11 mouse cellular contexts compared by ENCODE assay signal in the genomic region with DNA sequence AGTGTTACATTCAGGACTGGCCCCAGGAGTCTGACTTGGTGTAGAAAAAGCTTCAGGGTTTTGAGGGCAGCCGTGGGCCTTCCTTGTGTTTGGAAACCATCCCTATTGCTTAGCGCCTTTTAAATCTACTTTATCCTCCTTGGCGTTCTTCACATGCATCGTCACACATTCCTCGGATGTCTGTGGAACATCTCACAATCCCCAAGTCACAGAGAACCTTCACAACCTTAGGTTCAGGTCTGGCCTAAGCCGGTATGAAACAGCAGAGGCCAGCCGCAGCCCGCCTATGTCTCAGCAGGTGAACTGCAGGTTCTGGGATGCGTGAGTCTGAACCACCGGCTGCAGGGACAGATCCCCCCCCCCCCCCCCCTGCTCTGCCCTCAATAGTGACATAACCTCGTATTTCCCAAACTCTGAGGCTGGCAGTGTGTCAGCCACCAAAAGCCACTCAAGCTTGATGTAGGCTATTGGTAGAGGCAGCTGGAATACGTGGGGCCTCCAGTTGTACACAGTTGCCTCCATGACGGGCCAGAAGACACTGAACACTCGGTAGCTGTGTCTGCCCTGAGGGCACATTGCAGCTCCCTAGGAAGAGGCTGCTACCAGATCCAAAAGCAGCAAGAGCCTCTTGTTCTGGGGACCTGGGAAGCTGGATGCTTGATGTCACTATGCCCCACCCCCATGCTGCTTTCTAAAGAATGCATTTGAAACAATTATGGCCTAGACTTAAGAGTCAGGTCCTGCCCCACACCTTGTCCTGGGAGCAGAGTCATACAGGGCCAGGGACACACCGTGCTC. TPM values are rescaled to one million over a fixed set of nuclear protein-coding genes. Genes with fewer than 3 reads are reported as not detected.
DNase-seq lines count a peak whose midpoint lies in the region; ATAC-seq and TF ChIP-seq lines count a peak whose summit lies in the region.
"Had no signal": no experiment of that assay in that cellular context is flagged by ENCODE, and none has a peak within 500 bp of the region (broad histone marks: within the 10 kb centered on the region; RNA-seq: fewer than 3 reads in every experiment).

No protein-coding gene starts in this region.

- H3K27me3 ChIP-seq in kidney, embryonic 16.5 days (ENCODE audit: insufficient read depth, low read length): no peaks in the 10 kb centered on the region
- H3K27me3 ChIP-seq in liver, postnatal 0 days (ENCODE audit: insufficient read depth, low read length): no peaks in the 10 kb centered on the region

- peaks cover 64% of the 10 kb centered on the region for H3K4me1 ChIP-seq in kidney, embryonic 16.5 days (ENCODE audit: insufficient read depth, low read length)
- H3K4me1 ChIP-seq in liver, postnatal 0 days (ENCODE audit: insufficient read depth): peaks cover 81% of the 10 kb centered on the region

- TF ChIP-seq CTCF in liver, postnatal 0 days (IDR thresholded peaks at IDR 0.05; ENCODE audit: low read depth): no peak

- H3K4me2 ChIP-seq in kidney, embryonic 16.5 days (replicated peaks; ENCODE audit: low read depth, low read length): no peak overlapping the region
- H3K4me2 ChIP-seq in liver, postnatal 0 days (ENCODE audit: low read depth, low read length): peak overlapping the region; percentile 79
- H3K4me2 ChIP-seq: midbrain, embryonic 11.5 days had no signal

- no peak overlapping the region for H3K4me3 ChIP-seq in kidney, embryonic 16.5 days (ENCODE audit: low read length)
- no peak overlapping the region for H3K4me3 ChIP-seq in liver, postnatal 0 days (ENCODE audit: low read depth, low read length)

- DNase-seq in adrenal gland, adult (ENCODE audit: inconsistent age in 2 of 2, low spot score in 1 of 2): peak; percentile 41 to 80
- no peak for DNase-seq in adrenal gland, postnatal 4 days (ENCODE audit: low spot score in 2 of 2)
- DNase-seq in kidney, postnatal 14 days: no peak
- DNase-seq in ZHBTc4 (ENCODE audit: low read depth, low spot score): peak; percentile 90
- no peak for DNase-seq in liver, postnatal 0 days
- no peak for DNase-seq in cerebellum, postnatal 25 days
- DNase-seq: thymus, postnatal 36 days had no signal

- H3K9me3 ChIP-seq in kidney, embryonic 16.5 days (ENCODE audit: low read length): no peaks in the 10 kb centered on the region
- no peaks in the 10 kb centered on the region for H3K9me3 ChIP-seq in liver, postnatal 0 days (ENCODE audit: low read length)

- ATAC-seq in kidney, embryonic 16.5 days (ENCODE audit: low FRiP score, low TSS enrichment): no peak
- no peak for ATAC-seq in liver, postnatal 0 days
- ATAC-seq in activated CD4-positive, CD25-positive, alpha-beta regulatory T cell, adult 4 months: no peak

- 67% methylated on average over 15 of the region's 15 CpGs for WGBS in kidney, embryonic 16.5 days
- whole genome bisulfite sequencing in liver, postnatal 0 days (ENCODE audit: insufficient replicate concordance): 58% methylated on average over 15 of the region's 15 CpGs

- TF ChIP-seq EP300 in liver, postnatal 0 days (IDR thresholded peaks at IDR 0.05; ENCODE audit: low read depth): no peak

- no peak overlapping the region for H3K9ac ChIP-seq in kidney, embryonic 16.5 days (replicated peaks; ENCODE audit: low read length)
- peak overlapping the region; percentile 46; the same call in 1 of the 2 replicates for H3K9ac ChIP-seq in liver, postnatal 0 days (replicated peaks)

- no peaks in the 10 kb centered on the region for H3K36me3 ChIP-seq in kidney, embryonic 16.5 days (ENCODE audit: insufficient read depth, low read length)
- peaks cover 3% of the 10 kb centered on the region; the same call in 1 of the 2 replicates for H3K36me3 ChIP-seq in liver, postnatal 0 days (replicated peaks; ENCODE audit: insufficient read depth, low read length)

- H3K27ac ChIP-seq in kidney, embryonic 16.5 days (ENCODE audit: low read length): peak overlapping the region; percentile 73; the same call in 1 of the 2 replicates
- H3K27ac ChIP-seq in liver, postnatal 0 days (ENCODE audit: low read depth): peak overlapping the region; percentile 85

RNA-seq across cellular contexts. Expression of a gene that starts 4.6 kb away (rescaled TPM):
- total RNA-seq in adrenal gland, postnatal 4 days (2021): 100 to 1,000 TPM; 135 to 140 TPM
- polyA plus RNA-seq in kidney, embryonic 16.5 days (2015; fragmentation: Nextera tagmentation; extraction: Ambion mirVana): 65.8 and 68.7 TPM in 2 replicates
- polyA plus RNA-seq in liver, postnatal 0 days (2015; fragmentation: Nextera tagmentation; extraction: Ambion mirVana): 34.5 and 36.2 TPM in 2 replicates
- polyA plus RNA-seq in activated CD4-positive, CD25-positive, alpha-beta regulatory T cell, adult 4 months (2017; shearing (Covaris generic)): 10 to 100 TPM; 75.0 to 86.1 TPM

RNA-seq across cellular contexts. Expression of a gene that starts 25.4 kb away (rescaled TPM):
- 1 to 10 TPM; 2.0 to 3.0 TPM for total RNA-seq in adrenal gland, postnatal 4 days (2021)
- 2.7 and 4.0 TPM in 2 replicates for polyA plus RNA-seq in kidney, embryonic 16.5 days (2015; fragmentation: Nextera tagmentation; extraction: Ambion mirVana)
- 0.33 TPM in 1 of 2 replicates, not detected in the other for polyA plus RNA-seq in liver, postnatal 0 days (2015; fragmentation: Nextera tagmentation; extraction: Ambion mirVana)
- not detected for polyA plus RNA-seq in activated CD4-positive, CD25-positive, alpha-beta regulatory T cell, adult 4 months (2017; shearing (Covaris generic))
- total RNA-seq: hematopoietic stem cell, adult 5-6 weeks had no signal

RNA-seq across cellular contexts. Expression of a gene that starts 28.7 kb away (rescaled TPM):
- 1 to 10 TPM; 3.8 to 4.2 TPM for total RNA-seq in adrenal gland, postnatal 4 days (2021)
- 0.58 and 0.81 TPM in 2 replicates for polyA plus RNA-seq in kidney, embryonic 16.5 days (2015; fragmentation: Nextera tagmentation; extraction: Ambion mirVana)
- 0.59 and 0.86 TPM in 2 replicates for polyA plus RNA-seq in liver, postnatal 0 days (2015; fragmentation: Nextera tagmentation; extraction: Ambion mirVana)
- not detected for polyA plus RNA-seq in activated CD4-positive, CD25-positive, alpha-beta regulatory T cell, adult 4 months (2017; shearing (Covaris generic))
- total RNA-seq: hematopoietic stem cell, adult 5-6 weeks had no signal

RNA-seq across cellular contexts. Expression of a gene that starts 45.1 kb away (rescaled TPM):
- 10 to 100 TPM; 35.9 to 43.0 TPM for total RNA-seq in adrenal gland, postnatal 4 days (2021)
- 36.7 and 37.8 TPM in 2 replicates for polyA plus RNA-seq in kidney, embryonic 16.5 days (2015; fragmentation: Nextera tagmentation; extraction: Ambion mirVana)
- 6.7 and 8.0 TPM in 2 replicates for polyA plus RNA-seq in liver, postnatal 0 days (2015; fragmentation: Nextera tagmentation; extraction: Ambion mirVana)
- polyA plus RNA-seq in activated CD4-positive, CD25-positive, alpha-beta regulatory T cell, adult 4 months (2017; shearing (Covaris generic)): 10 to 100 TPM; 11.8 to 18.4 TPM

Comparison
In these comparisons a context has a peak if more than half of its experiments do, and no peak if none do; other contexts are left out.
1. DNase-seq: peak in adrenal gland, adult (2 of 2) and ZHBTc4 (single experiment); none in adrenal gland, postnatal 4 days (0 of 2), kidney, postnatal 14 days (single experiment), liver, postnatal 0 days (single experiment) and cerebellum, postnatal 25 days (0 of 2).